Mouse (Mus musculus) erythroblast, adult 5-6 weeks (primary cell): ENCODE data around the gene Arih1. TPM values are rescaled to one million over a fixed set of nuclear protein-coding genes. Genes with fewer than 3 reads are reported as not detected.

ENCODE experiments used
- ATAC-seq: replicated peaks from 2 replicates; pipeline ENCODE4 v1.8.0; 2016; ENCODE audit warnings: moderate number of reproducible peaks, mild to moderate bottlenecking, moderate TSS enrichment, inconsistent platforms; ENCODE audit not compliant: poor library complexity, low FRiP score, severe bottlenecking
- total RNA-seq, 2 experiments: library from RNA; stranded (forward) in 1 of 2; stranded (reverse) in 1 of 2; fragments of 150-400 nt in 1 of 2; fragments of 200-764, 138-1000 nt in 1 of 2; gene quantifications; 2 replicates each; pipeline versions ENCODE4 v1.2.3 to v1.2.4; 2015 to 2017; ENCODE audit warnings: low replicate concordance in 2 of 2

The Arih1 gene
- total RNA-seq (2015; ENCODE audit: low replicate concordance) (42.4 and 49.8 TPM in 2 replicates), total RNA-seq (2017; ENCODE audit: low replicate concordance) (89.2 and 128 TPM in 2 replicates)

DNA sequence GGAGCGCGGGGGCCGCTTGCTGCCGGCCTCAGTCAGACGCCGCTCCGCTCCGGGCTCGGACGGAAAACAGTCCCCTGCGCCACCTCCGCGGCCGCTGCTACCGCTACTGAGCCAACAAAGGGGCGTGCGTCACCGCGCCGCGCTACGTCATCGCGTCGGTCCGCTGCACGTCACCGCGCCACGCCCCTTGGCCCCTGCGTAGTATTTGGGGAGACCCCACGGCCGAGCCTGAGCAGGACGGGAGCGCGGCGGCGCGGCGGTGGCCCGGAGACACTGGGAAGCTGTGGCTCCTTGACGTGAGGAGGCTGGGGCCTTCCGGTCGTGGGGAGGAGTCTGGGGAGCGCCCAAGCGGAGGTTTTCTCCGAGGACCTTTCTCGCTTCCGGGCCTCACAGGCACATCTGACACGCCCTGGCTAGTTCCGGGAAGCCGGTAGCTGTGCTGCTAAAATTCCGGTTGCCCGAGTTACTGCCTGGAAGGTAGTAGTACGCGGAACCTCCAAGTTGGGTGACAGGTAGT lies at the start of gene Arih1:
TSS of gene Arih1 (minus strand) at position 70 of the 517 bp plus-strand sequence.
- ATAC-seq, result peak; percentile 86

DNA sequence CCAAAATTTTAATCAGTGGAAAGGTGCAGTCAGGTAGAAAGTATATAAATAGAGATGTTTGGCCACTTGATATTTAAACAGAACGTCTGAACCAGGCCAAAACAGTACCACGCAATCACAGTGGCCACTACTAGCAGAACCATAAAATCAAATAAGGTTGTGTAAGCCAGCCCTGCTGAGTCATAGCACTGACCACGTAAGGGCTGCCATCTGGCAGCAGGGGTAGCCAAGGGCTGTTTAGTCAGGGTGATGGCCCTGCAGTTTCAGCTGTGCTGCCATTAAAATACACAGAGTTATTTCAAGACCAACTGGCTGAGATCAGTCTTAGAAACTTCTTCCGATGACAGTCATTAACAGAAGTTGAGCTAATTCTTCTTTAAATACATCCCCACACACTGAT lies 47.5 kb upstream of the Arih1 start:
- no peak for ATAC-seq

GRCm38 (mm10) chr9:59533422-59533821 lies 47.0 kb upstream of the Arih1 start:
- ATAC-seq, result no peak

GRCm38 (mm10) chr9:59531645-59532044 lies 45.2 kb upstream of the Arih1 start:
- ATAC-seq, result no peak

- ATAC-seq, result no peak
Observed at GRCm38 (mm10) chr9:59528274-59528673, 41.9 kb upstream of the Arih1 start.

DNA sequence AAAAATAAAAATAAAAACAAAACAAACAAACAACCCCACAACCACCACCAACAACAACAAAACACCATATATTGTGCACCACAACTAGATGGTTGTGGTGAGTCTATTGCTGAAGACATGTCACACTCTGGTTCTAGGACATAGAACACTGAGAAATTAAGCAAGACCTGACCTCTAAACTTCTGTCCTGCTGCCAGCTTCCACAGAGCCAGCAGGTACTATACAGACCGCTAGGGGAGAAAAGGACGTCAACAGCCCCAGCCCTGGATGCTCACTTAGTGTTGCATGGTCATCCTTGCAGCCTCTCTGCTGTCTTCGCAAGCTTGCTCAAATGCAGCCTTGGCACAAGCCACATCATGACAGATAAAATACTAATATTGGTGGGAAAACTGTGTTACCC lies 41.2 kb upstream of the Arih1 start:
- ATAC-seq, result no peak

- no peak for ATAC-seq
Observed at GRCm38 (mm10) chr9:59526727-59527126, 40.3 kb upstream of the Arih1 start.

GRCm38 (mm10) chr9:59522906-59523305 lies 36.5 kb upstream of the Arih1 start:
- no peak for ATAC-seq

DNA sequence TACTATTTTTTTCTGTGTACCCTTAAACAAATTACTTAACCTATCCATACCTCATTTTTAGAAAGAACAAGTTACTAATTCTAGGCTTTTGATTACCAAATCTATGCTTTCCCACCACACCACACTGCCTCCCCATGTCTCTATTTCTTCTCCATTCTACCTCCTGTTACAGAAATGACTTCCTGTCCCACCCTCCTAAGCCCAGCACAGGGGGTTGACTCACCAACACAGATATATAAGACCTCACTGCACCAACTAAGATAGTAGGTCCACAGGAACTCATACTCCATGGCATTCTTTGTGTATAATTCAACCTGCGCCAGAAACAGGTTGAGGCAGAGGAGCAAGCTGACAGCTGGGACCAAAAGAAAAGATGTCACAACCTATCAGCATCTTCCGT lies 33.0 kb upstream of the Arih1 start:
- no peak for ATAC-seq

DNA sequence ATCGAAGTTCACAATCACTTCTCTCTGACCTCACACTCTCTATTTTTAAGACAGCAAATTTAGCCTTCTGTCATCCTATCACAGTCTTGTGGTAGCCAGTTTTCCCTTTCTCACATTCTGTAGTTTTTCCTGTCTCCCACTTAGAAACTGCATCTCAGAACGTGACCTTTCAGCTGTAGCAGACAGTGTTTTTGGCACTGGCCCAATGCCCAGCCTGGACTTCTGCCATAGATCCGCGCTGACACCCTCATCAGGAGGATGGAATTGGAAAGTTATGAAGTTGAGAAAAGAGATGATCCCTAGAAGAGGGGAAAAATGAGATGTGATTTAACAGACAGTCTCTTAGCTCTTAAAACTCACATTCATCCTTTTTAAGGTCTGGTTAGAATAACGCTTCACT lies 32.6 kb upstream of the Arih1 start:
- no peak for ATAC-seq

DNA sequence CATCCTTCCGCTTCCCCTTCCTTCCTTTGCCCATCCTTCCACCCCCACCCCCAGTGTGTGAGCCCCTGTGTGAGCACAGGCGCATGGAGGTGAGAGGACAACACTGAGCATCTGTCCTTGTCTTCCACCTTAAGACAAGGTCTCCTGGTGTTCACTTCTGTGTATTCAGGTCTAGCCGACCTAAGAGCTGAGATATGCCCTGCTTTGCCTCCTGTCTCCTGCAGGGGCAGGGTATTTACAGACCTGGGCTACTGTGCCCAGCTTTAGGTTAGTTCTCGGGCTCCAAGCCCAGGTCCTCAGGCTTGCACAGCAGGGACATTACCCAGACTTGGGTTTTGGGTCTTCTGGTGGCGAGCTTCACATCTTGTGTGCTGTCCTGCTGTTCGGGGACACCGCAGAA lies 30.7 kb upstream of the Arih1 start:
- no peak; the same call in 1 of the 2 replicates for ATAC-seq

DNA sequence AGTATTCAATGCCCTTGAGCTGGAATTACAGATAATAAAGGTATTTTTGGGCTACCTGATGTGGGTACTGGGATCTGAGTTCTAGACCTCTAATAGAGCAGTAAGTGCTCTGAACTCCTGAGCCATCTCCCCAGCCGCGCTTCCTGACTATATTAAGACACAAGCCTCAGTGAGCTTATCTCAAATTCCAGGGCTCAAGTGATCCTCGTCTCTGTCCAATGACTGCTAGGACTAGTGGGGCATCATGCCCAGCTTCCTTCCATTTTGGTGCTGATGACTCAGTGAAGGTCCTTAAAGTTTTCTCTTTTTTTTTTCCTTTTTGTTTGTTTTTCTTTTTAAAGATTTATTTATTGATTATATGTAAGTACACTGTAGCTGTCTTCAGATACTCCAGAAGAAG lies 28.7 kb upstream of the Arih1 start:
- ATAC-seq, result no peak

- no peak for ATAC-seq
Observed at GRCm38 (mm10) chr9:59512381-59512780, 26.0 kb upstream of the Arih1 start.

DNA sequence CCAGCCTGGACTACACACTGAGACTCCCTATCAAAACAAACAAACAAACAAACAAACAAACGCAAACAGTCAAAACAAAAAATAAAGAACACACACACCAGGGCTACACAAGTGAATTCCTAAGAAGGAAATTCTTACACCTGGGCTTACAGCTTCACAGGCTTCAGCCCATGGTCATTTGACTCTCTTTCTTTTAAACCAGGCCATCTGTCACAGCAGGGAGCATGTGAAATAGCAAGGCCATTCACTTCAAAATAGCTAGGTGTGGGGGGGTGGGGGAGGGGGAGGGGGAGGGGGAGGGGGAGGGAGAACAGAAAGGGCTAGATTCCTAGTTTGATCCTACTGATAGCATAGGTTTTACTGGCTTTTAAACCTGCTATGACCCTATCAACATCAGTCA lies 21.7 kb upstream of the Arih1 start:
- ATAC-seq, result no peak

GRCm38 (mm10) chr9:59487331-59487730 lies 913 bp upstream of the Arih1 start:
- no peak for ATAC-seq

- ATAC-seq, result peak; percentile 41
Observed at GRCm38 (mm10) chr9:59486076-59486518, 321 bp downstream of the Arih1 start.

- peak; percentile 69 for ATAC-seq
Observed at GRCm38 (mm10) chr9:59485511-59486075, 825 bp downstream of the Arih1 start.

GRCm38 (mm10) chr9:59484760-59485159 lies 1.7 kb downstream of the Arih1 start:
- ATAC-seq, result no peak

- ATAC-seq, result 0 out of 2 replicates have a peak, but pooled peaks have one; percentile 46
Observed at GRCm38 (mm10) chr9:59482419-59482818, 4.0 kb downstream of the Arih1 start.

- no peak for ATAC-seq
Observed at GRCm38 (mm10) chr9:59476617-59477016, 9.8 kb downstream of the Arih1 start.

- ATAC-seq, result no peak
Observed at GRCm38 (mm10) chr9:59474838-59475237, 11.6 kb downstream of the Arih1 start.

- ATAC-seq, result no peak
Observed at GRCm38 (mm10) chr9:59473171-59473570, 13.2 kb downstream of the Arih1 start.
